Mouse (Mus musculus) E14TG2a.4 (cell line): ENCODE data around the gene Gch1.

Source experiments
- CTCF ChIP-seq: conservative IDR thresholded peaks from 2 replicates; pipeline ENCODE4 v1.5.1; 2014; ENCODE audit warnings: low read length
- NANOG ChIP-seq: IDR thresholded peaks from 2 replicates; pipeline ENCODE4 v1.6.1; 2014; ENCODE audit warnings: borderline replicate concordance, low read length, mixed read lengths
- POU5F1 ChIP-seq: IDR thresholded peaks from 2 replicates; pipeline ENCODE4 v1.6.1; 2014; ENCODE audit warnings: low read length, borderline replicate concordance

DNA sequence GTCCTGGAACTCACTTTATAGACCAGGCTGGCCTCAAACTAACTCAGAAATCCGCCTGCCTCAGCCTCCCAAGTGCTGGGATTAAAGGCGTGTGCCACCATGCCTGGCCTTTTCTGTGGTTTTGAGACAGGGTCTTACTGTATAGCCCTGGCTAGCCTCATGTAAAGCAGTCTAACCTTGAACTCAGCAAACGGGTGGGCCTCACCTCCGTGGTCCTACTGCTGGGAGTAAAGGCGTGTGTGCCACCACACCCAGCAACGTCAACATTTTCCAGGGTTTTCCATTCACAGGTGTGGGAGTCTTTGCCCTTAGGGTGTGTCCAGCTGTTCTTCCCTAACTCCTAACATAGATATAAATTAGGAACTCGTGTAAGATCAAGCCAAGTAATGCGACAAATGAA, 36.7 kb upstream of the Gch1 start:
- TF ChIP-seq CTCF (no peak), POU5F1 (no peak), NANOG (no peak)
